In genomic region chr17:48005091-48005490, GRCm38 (mm10) we compare ENCODE assay signal across 13 mouse cellular contexts. TPM values are rescaled to one million over a fixed set of nuclear protein-coding genes. Genes with fewer than 3 reads are reported as not detected.
DNase-seq lines count a peak whose midpoint lies in the region; ATAC-seq lines count a peak whose summit lies in the region.
"Had no signal": no experiment of that assay in that cellular context is flagged by ENCODE, and none has a peak within 500 bp of the region (broad histone marks: within the 10 kb centered on the region; RNA-seq: fewer than 3 reads in every experiment).

No protein-coding gene starts in this region.

- 0 out of 2 replicates have a peak overlapping the region, but pooled peaks have one; percentile 7 for H3K4me2 ChIP-seq in kidney, embryonic 15.5 days
- H3K4me2 ChIP-seq in heart, embryonic 14.5 days (ENCODE audit: low read length) = peak overlapping the region; percentile 1; the same call in 1 of the 2 replicates
- peak overlapping the region; percentile 8; the same call in 1 of the 2 replicates for H3K4me2 ChIP-seq in liver, embryonic 12.5 days

- DNase-seq in kidney, adult 9 months = no peak
- peak; percentile 64 for DNase-seq in embryo, embryonic 10.5 days (ENCODE audit: low spot score)
- DNase-seq in c-Kit-positive CD71-positive TER-119-positive erythroid progenitor cells, embryonic 14.5 days (ENCODE audit: low spot score) = no peak
- no peak for DNase-seq in left cerebral cortex, adult 8-10 months (ENCODE audit: low spot score in 2 of 2)
- DNase-seq in frontal cortex, postnatal 10 days (ENCODE audit: low spot score in 2 of 2) = no peak
- DNase-seq: cerebellum, adult 11 months had no signal

- no peaks in the 10 kb centered on the region for H3K36me3 ChIP-seq in kidney, embryonic 15.5 days
- H3K36me3 ChIP-seq in heart, embryonic 14.5 days (ENCODE audit: control insufficient read depth, insufficient read depth, low read length) = no peaks in the 10 kb centered on the region
- H3K36me3 ChIP-seq in liver, embryonic 12.5 days = no peaks in the 10 kb centered on the region

- WGBS in kidney, embryonic 15.5 days = 15% methylated on average over 8 of the region's 8 CpGs
- 7% methylated on average over 8 of the region's 8 CpGs for WGBS in heart, embryonic 14.5 days
- 18% methylated on average over 8 of the region's 8 CpGs for WGBS in liver, embryonic 12.5 days (ENCODE audit: insufficient replicate concordance)

- H3K9me3 ChIP-seq in kidney, embryonic 15.5 days (replicated peaks) = no peaks in the 10 kb centered on the region
- no peaks in the 10 kb centered on the region for H3K9me3 ChIP-seq in heart, embryonic 14.5 days (ENCODE audit: control insufficient read depth, low read length)
- H3K9me3 ChIP-seq in liver, embryonic 12.5 days (replicated peaks) = no peaks in the 10 kb centered on the region

- peak overlapping the region; percentile 81 for H3K27ac ChIP-seq in kidney, embryonic 15.5 days
- H3K27ac ChIP-seq in heart, embryonic 14.5 days (replicated peaks in 1 of 2; ENCODE audit: control insufficient read depth in 1 of 2, insufficient read depth in 1 of 2, low read depth in 2 of 2, low read length in 2 of 2) = peak overlapping the region; percentile 17 to 69
- peak overlapping the region; percentile 64 for H3K27ac ChIP-seq in liver, embryonic 12.5 days

- H3K27me3 ChIP-seq in kidney, embryonic 15.5 days = peaks cover 23% of the 10 kb centered on the region; the same call in 1 of the 2 replicates
- H3K27me3 ChIP-seq in heart, embryonic 14.5 days (ENCODE audit: control insufficient read depth, insufficient read depth, low read length) = no peaks in the 10 kb centered on the region
- H3K27me3 ChIP-seq in liver, embryonic 12.5 days (replicated peaks) = no peaks in the 10 kb centered on the region
- H3K27me3 ChIP-seq: CH12.LX had no signal

- ATAC-seq in kidney, embryonic 15.5 days (replicated peaks; ENCODE audit: low FRiP score) = 0 out of 2 replicates have a peak, but pooled peaks have one; percentile 42
- 0 out of 2 replicates have a peak, but pooled peaks have one; percentile 27 for ATAC-seq in heart, embryonic 14.5 days (ENCODE audit: insufficient number of reproducible peaks, insufficient read depth, low FRiP score, low read depth)
- ATAC-seq in liver, embryonic 12.5 days = peak; percentile 36
- ATAC-seq: activated CD4-positive, CD25-positive, alpha-beta regulatory T cell, adult 4 months; forebrain, embryonic 16.5 days had no signal

- H3K4me1 ChIP-seq in kidney, embryonic 15.5 days = peaks cover 55% of the 10 kb centered on the region
- peaks cover 32 to 37% of the 10 kb centered on the region in 2 experiments for H3K4me1 ChIP-seq in heart, embryonic 14.5 days (ENCODE audit: control insufficient read depth in 2 of 2, insufficient read depth in 2 of 2, low read length in 2 of 2)
- H3K4me1 ChIP-seq in liver, embryonic 12.5 days = peaks cover 82% of the 10 kb centered on the region

- no peak overlapping the region for H3K9ac ChIP-seq in kidney, embryonic 15.5 days
- peak overlapping the region; percentile 49 for H3K9ac ChIP-seq in heart, embryonic 14.5 days (ENCODE audit: low read length)
- peak overlapping the region; percentile 40; the same call in 1 of the 2 replicates for H3K9ac ChIP-seq in liver, embryonic 12.5 days

- H3K4me3 ChIP-seq in kidney, embryonic 15.5 days (replicated peaks) = no peak overlapping the region
- no peak overlapping the region for H3K4me3 ChIP-seq in heart, embryonic 14.5 days (ENCODE audit: control insufficient read depth in 1 of 2, insufficient read depth in 1 of 2, low read depth in 1 of 2, low read length in 2 of 2)
- no peak overlapping the region for H3K4me3 ChIP-seq in liver, embryonic 12.5 days

RNA-seq across cellular contexts. Expression of gene 1700122O11Rik, which starts 33.0 kb away (rescaled TPM):
- polyA plus RNA-seq in kidney, embryonic 15.5 days (2015; fragmentation: Nextera tagmentation; extraction: Ambion mirVana) = not detected in 2 replicates
- not detected in 2 replicates for polyA plus RNA-seq in heart, embryonic 14.5 days (2014; fragmentation: Nextera tagmentation; extraction: Ambion mirVana)
- not detected in 2 replicates for polyA plus RNA-seq in liver, embryonic 12.5 days (2016; fragmentation: Nextera tagmentation; extraction: Ambion mirVana)
- not detected for total RNA-seq in left cerebral cortex, adult 8-10 months (2022)
- total RNA-seq: CH12.LX; liver, adult 2 months had no signal
- polyA plus RNA-seq: activated CD4-positive, CD25-positive, alpha-beta regulatory T cell, adult 4 months; forebrain, embryonic 16.5 days; liver, adult 2 months had no signal
